Mouse (Mus musculus) heart, adult 8-10 months (tissue): ENCODE data around the gene Pde4dip. TPM values are rescaled to one million over a fixed set of nuclear protein-coding genes. Genes with fewer than 3 reads are reported as not detected.

Source experiments
- DNase-seq: peaks from one replicate; pipeline ENCODE4 v3.0.0; 2022; ENCODE audit warnings: low spot score
- total RNA-seq, 4 experiments: library from RNA; stranded (reverse); gene quantifications; 2 replicates each; pipeline ENCODE4 v1.2.4; 2022

Pde4dip gene
- 1,000 to 10,000 TPM; 1,836 to 2,320 (median 2,004) TPM for total RNA-seq

DNA sequence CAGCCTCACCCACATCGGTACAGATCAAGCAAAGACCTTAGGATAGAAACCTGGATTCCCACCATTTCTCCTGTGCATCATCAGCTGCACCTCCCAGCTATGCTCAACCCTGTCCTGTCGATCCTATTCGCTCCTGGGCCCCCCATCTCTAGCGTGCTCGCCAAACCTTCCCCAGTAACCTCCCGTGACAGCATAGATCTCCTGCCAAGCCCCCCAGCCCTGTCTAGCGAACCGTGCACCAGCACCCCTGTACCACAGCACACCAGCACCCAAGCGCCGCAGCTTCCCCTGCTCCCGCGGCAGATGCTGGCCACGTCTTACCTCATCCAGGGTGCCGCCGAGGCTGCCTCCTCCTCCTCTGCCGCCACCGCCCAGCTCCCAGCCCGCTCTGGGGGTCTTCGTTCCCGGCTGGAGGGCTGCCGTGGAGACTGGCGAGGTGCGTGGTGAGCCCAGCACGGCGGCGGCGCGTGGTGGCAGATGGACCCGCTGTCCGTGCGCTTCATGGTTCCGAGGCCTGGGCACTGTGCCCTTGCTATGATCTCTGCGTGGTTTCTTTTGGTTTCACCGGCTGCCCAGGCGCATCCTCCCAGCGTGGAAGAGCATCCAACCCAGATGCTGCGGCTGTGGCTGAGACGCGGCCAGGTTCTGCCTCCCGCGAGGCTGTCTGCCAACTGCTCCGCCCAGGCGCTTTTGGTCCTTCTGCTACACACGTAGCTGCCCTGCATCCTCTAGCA lies at the start of gene Pde4dip:
Gene Pde4dip, minus strand, starts transcription at position 540 of the 734 bp plus-strand sequence.
- DNase-seq, result no peak

DNA sequence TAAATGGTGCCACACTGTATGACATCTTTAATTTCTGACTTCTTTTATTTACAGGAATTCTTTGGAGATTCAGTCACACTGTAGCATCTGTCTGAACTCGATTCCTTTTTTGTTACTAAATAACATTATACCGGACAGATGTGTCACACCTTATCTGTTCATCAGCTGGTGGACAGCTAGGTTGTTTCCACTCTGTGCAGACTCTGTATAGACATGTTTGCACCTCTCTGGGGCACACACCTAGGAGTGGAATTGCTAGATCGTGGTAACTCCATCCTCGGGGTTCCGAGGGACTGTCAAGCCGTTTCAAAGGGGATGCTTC lies 49.4 kb upstream of the Pde4dip start:
- DNase-seq, result no peak

DNA sequence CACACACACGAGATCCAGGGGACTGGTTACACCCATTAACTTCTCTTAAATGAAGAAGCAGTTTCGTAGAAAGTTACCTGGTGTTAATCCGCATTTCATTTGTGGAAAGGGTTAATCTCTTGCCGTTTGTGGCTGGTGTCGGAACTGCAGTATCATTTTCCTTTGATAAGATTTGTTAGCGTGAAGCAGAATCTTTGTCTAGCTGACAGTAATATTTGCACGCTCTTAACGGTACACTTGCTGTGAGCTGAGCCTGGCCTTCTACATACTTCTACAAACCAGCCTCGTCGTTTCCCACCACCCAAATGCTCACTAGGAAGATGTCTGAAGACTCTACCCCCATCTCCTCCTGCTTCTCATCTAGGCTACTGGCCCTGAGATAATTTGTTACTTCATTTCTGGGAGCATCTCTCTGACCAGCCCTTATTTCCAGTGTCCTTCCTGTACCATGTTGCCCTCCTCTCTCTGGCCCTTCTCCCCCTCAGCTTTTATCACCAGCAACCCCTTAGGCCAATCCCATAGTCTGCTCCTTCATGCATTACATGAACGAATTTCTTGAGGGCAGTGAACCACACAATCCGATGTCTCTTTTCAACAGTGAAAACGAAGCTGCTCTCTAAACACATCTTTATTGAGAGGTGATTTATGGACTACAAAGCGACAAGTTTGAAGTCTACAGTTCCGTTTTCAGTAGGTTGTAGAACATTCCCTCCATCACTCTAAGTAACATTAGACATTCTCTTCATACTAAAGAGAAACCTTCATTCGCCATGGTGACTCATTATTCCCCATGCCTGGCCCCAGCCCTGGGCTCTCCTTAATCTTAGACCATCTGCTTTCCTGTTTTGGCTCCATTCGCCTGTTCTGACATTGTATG lies 48.8 kb upstream of the Pde4dip start:
- no peak for DNase-seq

DNA sequence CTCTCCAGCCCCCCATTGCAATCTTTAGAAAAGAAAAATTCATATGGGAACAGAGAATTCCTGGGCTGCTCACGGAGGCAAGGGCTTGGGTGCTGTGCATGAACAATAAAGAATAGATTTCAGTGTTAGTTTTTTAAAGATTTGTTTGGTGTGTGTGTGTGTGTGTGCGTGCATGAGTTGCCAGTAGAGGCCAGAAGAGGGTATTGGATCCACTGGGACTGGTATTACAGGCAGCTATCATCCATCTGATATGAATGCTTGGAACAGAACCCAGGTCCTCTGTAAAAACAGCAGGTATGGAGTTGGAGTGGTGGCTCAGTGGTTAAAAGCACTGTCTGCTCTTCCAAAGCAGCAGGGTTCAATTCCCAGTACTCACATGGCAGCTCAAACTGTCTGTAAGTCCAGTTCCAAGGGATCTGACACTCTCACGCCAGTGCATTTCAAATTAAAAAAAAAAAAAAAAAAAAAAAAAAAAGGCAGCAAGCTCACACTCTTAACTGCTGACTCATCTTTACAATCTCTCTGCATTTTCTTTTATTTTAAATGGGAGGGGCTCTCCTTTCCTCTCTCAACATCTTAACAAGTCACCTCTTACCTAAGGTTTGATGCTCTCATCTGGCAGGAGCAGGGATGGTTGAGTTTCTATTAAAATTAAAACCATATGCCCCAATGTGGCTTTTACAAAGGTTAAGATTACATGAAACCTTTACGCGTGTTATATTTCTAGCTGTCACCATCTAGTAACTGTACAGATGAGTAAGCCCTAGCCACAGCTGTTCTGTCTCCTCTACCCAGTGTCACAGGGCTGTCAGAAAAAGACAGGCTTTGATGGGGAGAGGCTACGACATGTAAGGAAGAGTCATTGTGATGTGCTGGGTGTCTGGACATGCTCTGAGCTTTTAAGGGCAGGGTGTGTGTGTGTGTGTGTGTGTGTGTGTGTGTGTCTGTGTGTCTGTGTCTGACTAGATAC lies 46.1 kb upstream of the Pde4dip start:
- no peak for DNase-seq

DNA sequence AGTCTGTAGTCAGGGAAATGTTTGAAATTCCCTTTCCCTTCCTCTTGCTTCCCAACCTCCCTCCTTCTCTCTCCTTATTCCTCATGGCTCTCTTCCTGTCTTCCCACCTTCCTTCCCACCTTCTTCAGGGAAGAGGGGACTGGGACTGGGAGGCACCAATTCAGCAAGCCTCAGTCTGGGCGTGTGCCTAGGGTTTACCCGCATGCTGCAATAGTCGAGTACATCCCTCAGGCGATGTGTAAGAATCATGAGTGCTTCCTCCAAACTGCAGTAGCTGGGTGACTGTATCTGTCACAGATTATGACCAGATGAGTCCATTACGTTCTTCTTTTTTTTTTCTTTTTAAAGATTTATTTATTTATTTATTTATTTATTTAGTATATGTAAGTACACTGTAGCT lies 45.3 kb upstream of the Pde4dip start:
- no peak for DNase-seq

DNA sequence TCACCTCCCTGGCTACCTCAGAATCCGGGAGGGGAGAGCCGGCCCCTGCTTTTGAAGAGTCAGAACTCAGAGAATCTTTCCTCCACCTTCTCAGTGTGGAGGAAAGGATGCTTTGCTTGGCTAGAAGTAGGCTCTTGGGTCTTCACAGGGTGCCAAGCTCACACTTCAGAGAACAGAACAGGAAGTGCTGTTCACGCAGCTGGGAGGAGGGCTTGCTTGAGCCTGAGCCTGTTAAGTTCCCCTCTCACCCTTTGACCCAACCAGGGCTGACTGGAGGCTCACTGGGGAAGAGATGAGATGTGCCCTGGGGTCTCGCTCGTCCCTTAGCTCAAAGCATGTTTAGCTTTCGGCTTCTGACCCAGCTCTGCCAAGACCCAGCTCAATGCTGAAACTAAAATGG lies 44.7 kb upstream of the Pde4dip start:
- DNase-seq, result no peak

DNA sequence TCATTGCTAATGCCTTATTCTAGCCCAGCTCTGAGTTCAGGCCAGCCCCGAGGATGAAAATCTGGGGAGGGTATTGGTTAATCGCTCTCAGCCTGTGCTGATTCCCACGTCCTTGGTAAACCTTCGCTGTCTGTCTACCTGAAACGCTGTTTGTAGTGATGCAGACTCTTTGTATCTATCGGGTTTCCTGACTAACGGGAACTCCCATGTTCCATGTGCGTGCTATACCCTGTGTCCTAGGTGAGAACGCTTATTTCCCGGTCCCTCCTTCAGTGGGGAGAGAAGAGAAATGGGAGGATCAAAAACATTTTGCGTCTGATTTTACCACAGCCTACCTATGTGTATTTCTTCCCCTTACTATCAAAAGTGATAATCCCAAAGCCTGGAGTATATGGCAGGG lies 44.3 kb upstream of the Pde4dip start:
- DNase-seq, result no peak

DNA sequence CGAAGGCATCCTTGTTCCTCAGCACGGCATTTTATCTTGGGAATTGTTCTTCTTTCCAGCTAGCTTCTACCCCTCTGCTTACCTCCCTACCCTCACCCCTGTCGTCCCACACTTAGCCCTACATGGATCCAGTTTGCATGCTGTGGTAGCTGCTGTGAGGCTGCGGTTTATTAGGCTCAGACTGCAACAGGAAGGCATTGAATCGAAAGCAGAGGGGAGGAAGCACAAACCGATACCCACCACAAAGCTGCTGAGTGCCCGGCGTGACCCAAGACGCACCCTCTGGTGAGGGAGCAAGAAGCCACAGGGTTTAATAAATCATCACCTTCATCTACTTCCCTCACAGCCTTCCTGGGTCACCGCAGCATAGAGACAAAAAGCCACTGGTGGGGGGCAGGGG lies 43.6 kb upstream of the Pde4dip start:
- no peak for DNase-seq

DNA sequence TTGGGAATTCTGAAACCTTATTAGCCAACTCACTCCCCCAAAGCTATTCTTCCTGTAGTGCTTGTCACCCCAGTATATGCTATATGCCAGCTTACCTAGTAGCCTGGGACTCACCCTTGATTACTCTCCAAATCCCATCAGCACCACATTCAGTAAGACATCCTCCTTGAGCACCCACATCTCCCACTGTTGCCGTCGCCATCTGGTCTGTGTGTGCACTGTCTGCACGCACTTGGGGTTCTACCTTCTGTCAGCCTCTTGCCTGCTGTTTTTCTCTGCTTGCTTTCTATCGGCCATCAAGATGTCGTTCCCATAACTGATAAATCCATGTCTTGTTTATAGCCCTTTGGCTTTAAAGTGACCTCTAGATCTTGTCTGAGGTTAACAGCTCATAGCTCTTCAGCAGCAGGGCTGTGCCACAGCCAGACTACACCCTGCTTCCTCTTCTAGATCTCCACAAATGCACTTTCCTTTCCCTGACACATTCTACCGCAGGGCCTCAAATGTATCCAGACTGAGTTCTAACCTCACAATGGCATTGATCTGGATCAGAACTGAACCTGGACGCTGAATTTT lies 42.9 kb upstream of the Pde4dip start:
- DNase-seq, result no peak

DNA sequence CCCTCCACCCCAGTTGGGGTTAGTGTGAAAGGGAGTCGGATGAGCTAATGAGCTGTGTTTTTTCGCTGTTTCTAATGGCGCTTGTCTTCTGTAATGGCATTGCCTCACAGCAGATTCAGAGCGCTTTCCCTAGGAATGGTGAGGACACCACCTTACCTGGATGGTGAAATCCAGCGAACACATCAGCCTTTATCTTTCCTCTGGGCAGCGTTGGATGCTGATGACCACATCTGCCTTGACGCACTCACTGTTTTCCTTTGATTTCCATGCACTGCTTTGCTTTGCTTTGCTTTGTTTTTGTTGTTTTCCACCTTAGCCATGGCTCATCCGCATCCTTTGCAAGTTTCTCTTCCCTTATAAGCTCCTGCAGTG lies 42.3 kb upstream of the Pde4dip start:
- DNase-seq, result no peak

DNA sequence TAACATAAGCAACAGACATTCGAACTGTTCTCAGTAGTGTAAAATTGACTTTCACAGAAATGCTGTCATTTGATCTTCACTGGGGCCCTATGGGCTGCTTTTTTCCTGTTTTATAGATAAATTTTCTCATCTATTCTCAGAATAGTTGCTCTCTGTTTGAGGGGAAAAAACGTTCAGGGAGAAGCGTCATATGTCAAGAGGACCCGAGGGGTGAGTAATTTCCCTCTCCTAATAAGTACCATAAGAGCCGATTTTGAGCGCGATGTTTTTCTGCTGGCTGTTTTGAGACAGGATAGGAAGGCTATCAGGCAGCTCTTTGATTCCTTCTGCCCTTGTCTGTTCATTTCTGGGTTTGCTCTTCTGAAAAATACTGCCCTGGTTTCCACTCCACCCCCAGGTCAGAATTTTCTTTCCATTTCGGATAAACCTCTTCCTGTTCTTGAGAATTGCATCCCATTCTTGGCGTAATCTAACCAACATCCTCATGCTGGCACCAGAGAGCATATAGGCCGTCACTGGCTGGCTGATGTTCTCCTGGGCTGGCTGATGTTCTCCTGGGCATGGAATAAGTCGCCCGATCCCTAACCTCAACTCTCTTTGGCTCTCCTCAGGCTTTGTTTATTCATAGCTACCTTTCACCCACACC lies 41.8 kb upstream of the Pde4dip start:
- no peak for DNase-seq

DNA sequence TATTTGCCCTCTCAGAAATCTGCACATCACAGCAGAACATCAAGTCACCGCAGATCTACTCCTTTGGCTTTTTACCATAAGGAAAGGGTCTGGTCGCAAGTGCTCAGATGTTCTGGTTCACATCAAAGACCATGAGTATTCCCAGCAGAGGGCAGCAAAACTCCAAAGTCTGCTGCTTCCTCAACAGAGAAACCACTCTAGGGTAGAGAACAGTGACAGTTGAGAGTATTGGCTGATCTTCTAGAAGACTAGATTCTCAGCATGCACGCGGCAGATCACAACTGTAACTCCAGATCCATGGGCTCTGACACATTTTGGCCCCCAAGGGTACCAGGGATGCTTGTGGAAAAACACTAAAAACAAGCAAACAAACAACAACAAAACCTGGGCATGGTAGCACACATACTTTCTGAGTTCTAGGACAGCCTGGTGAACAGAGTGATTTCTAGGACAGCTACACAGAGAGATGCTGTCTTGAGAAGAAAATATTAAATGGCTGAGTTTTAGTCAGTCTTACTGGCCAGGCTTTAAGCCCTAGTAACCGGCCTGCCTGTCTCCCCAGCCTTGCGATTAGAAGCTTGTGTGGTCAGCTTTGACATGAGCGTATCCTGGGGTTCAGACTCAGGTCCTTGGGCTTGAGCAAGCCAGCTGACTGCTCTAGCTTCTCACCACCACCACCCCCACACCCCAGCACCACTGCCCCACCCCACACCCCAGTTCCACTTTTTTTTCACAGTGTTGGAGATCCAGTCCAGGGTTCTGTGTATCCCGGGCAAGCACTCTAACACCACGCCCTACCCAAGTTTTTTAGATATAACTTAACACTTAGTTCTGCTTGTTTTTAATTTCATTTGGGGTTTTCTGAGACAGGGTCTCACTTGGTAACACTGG lies 40.7 kb upstream of the Pde4dip start:
- peak; percentile 67 for DNase-seq

DNA sequence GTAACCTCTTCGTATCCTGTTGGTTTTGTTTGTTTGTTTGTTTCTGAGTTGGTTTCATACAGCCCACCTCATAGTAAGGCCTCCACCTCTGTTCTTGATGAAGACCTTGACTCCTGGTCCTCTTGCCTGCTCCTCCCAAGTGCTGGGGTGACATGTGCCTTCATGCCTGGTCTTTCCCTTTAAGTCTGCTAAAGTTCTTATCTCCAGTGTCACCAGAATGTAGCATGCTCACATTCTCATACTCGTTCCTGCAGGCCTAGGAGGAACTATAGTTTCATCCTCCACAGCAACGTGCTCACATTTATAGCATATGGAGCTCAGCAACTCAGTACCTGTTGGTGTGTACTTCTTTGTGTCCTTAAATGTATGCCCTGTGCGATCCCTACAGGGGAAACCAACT lies 38.8 kb upstream of the Pde4dip start:
- no peak for DNase-seq

DNA sequence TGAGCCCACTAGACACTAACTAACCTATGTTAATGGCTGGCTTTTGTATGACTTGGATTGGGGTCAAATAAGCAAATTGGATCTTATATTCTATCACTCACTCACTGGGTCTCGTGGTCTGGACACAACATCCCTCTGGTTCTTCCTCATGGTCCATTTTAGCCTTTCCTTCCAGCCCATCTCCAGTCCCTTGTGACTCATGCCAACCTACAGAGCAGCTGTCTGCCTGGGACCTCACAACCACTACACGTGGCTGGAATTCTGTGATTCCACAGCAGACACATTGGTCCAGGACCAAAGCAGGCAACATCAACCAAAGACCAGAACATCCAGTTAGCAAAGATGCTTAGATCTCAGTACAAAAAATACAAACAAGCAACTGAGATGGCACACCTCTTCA lies 36.7 kb upstream of the Pde4dip start:
- no peak for DNase-seq

DNA sequence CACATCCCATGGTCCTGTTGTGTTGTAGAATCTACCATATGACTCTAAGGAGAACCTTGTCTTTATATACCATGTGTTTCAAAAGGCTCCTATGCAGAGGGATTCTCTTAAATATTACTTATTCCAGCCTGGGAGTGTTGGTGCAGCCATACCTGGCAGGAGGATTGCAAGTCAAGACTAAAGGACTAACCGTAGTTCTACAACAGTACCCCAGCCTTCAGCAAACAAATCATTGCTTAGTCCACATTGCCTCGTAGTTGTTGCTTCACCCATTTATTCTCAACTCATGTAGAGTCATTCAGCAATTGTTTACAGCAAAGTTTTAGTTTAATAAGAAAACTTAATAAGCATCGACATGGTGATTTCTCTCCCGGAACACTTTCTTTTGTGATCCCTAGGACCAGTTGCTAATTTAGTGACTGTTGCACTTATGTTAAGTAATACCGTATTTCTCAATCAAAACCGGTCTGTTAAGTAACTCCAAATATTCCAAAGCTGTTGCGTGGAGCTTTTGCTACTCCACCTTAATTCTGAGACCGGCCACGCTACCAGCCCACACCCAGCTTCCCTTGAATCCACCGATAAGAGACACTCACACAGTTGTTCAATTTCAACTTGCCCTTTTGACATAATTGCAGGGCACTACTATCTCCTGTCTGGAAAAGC lies 30.5 kb upstream of the Pde4dip start:
- DNase-seq, result no peak

DNA sequence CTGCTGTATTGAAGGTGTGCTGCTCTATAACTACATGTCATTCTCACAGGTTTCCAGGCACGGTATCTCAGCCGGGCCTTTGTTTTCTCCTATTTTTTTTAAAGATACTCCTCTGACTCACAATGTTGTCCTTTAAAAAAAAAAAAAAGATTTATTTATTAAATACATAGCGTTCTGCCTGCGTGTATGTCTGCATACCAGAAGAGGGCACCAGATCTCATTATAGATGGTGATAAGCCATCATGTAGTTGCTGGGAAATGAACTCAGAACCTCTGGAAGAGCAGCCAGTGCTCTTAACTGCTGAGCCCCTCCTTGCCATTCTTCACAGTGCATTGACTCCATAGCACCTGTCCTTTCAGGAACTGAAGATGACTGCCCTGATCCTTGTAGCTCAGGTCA lies 26.6 kb upstream of the Pde4dip start:
- no peak for DNase-seq

DNA sequence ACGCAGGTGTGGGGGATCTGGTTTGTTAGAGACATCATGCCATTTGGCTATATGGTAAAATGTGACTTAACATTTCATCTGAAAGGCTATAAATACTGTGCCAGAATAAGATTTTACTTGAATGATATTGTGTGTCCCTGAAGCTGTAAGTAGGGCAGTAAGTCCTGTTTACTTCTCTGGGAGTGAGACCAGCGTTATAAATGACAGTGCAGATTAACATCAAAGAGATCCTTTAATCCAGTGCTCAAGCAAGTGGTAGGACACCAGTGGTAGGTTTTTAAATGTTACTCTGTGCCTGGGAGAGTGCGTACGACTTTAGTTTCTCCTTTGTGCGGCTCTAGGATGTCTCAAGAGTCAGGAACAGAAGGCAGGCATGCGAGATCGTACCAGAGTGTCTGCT lies 22.6 kb upstream of the Pde4dip start:
- DNase-seq, result no peak

DNA sequence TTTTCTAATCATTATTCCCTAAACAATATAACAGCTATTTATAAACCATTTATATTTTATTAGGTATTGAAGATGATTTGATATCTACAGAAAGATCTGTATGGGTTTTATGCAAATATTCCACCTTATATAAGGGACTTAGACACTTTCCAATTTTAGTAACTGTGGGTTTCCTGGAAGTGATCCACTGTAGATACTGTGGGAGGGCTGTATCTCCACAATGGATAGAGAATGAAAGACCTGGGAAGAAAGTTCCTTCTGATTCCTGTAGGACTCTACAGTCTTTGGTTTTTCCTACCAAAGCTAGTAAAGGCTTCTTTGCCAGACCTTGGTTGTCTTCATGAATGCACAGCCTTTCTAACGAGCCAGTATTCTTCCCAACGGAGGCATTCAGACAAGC lies 21.2 kb upstream of the Pde4dip start:
- no peak for DNase-seq

DNA sequence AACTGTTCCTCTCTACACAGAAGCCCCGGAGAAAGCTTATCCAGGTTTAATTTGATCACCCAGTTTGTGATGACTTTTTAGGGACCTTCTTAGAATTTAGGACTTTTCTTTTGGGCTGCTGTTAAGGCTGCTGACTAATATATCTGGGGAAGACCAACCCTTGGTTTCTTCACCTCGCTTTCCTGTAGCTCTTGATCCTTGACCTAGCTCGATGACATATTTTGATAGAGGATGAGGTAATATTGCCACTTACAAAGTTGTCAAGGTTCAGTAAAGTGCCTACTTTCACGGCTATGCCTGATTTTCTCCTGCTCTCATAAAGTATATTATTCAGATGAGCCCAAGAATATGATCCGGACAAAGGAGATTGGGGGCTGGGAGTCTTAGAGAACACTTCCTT lies 13.1 kb upstream of the Pde4dip start:
- no peak for DNase-seq
